ENCODE assay signal across 8 mouse cellular contexts in the genomic region with DNA sequence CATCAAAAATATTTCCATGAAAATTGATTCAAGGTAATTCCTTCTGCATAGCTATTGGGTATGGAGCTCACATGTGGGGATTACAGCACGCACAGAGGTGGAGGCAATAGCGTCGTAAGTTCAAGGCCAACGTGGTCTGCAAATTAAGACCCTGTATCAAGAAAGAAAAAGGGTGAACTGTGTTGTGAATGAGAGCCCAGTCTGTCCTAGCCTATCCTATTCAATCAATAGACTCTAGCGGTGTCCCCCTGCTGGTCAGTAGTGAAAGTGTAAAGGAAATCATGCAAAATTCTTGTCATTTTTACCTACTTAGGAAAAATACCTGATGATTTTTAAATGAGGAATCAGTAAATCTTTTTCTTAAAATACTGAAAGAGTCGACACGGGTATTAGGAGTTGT. TPM values are rescaled to one million over a fixed set of nuclear protein-coding genes. Genes with fewer than 3 reads are reported as not detected.
DNase-seq lines count a peak whose midpoint lies in the region; ATAC-seq and TF ChIP-seq lines count a peak whose summit lies in the region.

No protein-coding gene starts in this region.

- peak; percentile 13; the same call in 1 of the 2 replicates for TF ChIP-seq CTCF in G1E (IDR thresholded peaks at IDR 0.05; ENCODE audit: low read depth, low read length)

- DNase-seq in left cerebral cortex, adult 18-20 months (ENCODE audit: low spot score in 2 of 2): peak; percentile 44
- no peak for DNase-seq in left cerebral cortex, adult 11 months (ENCODE audit: low spot score)
- DNase-seq in G1E (ENCODE audit: low spot score): peak; percentile 4
- DNase-seq in thymus, postnatal 14 days: peak; percentile 32
- no peak for DNase-seq in gastrocnemius, postnatal 14 days

- no peak overlapping the region for H3K4me2 ChIP-seq in hindbrain, embryonic 16.5 days (ENCODE audit: low read length)

- no peaks in the 10 kb centered on the region for H3K9me3 ChIP-seq in G1E (replicated peaks)
- H3K9me3 ChIP-seq in hindbrain, embryonic 16.5 days (ENCODE audit: control insufficient read depth, low read length): no peaks in the 10 kb centered on the region

- 33% methylated on average over 7 of the region's 7 CpGs for WGBS in hindbrain, embryonic 16.5 days

- H3K4me3 ChIP-seq in G1E (ENCODE audit: low read depth, low read length): no peak overlapping the region
- H3K4me3 ChIP-seq in hindbrain, embryonic 16.5 days (ENCODE audit: low read length): no peak overlapping the region

- no peaks in the 10 kb centered on the region for H3K4me1 ChIP-seq in G1E (ENCODE audit: insufficient read depth, low read depth, low read length)
- H3K4me1 ChIP-seq in hindbrain, embryonic 16.5 days (ENCODE audit: control insufficient read depth, insufficient read depth, low read depth, low read length): no peaks in the 10 kb centered on the region

- H3K36me3 ChIP-seq in G1E (replicated peaks): peaks cover 29% of the 10 kb centered on the region
- H3K36me3 ChIP-seq in hindbrain, embryonic 16.5 days (ENCODE audit: control insufficient read depth, insufficient read depth, low read length): peaks cover 2% of the 10 kb centered on the region; the same call in 1 of the 2 replicates

- H3K27ac ChIP-seq in hindbrain, embryonic 16.5 days (ENCODE audit: low read depth, low read length): no peak overlapping the region

- H3K27me3 ChIP-seq in G1E (ENCODE audit: insufficient read depth, low read length): no peaks in the 10 kb centered on the region; the same call in 1 of the 2 replicates
- no peaks in the 10 kb centered on the region for H3K27me3 ChIP-seq in hindbrain, embryonic 16.5 days (replicated peaks; ENCODE audit: control insufficient read depth, insufficient read depth, low read length)

- H3K9ac ChIP-seq in hindbrain, embryonic 16.5 days (ENCODE audit: low read depth, low read length): no peak overlapping the region

- ATAC-seq in G1E (ENCODE audit: extremely low read depth, insufficient number of reproducible peaks, low FRiP score, poor library complexity, severe bottlenecking): peak; percentile 43; the same call in 1 of the 2 replicates
- peak; percentile 67 for ATAC-seq in common myeloid progenitor, adult 5-6 weeks (replicated peaks; ENCODE audit: low read depth, poor library complexity, severe bottlenecking)
- peak; percentile 63; the same call in 1 of the 2 replicates for ATAC-seq in hindbrain, embryonic 16.5 days
- ATAC-seq in megakaryocyte progenitor cell, adult 5-6 weeks (replicated peaks; ENCODE audit: poor library complexity): peak; percentile 68

- intact Hi-C loops in gastrocnemius, postnatal 14 days (cut with DNase I; ENCODE audit: low total_unique reads): loop anchor here (5.0 kb wide), 2 partner anchors 40 to 80 kb away; a partner anchor contains a TSS

RNA-seq across cellular contexts. Expression of a gene that starts 17.3 kb away (rescaled TPM):
- 10 to 100 TPM; 17.8 to 23.6 TPM for total RNA-seq in left cerebral cortex, adult 18-20 months (2021)
- 127 and 162 TPM in 2 replicates for total RNA-seq in G1E (2014; fragmentation: Nextera tagmentation)
- 69.1 and 80.6 TPM in 2 replicates for total RNA-seq in G1E (2017)
- 5.8 and 6.2 TPM in 2 replicates for polyA plus RNA-seq in G1E (2012)
- total RNA-seq in common myeloid progenitor, adult 5-6 weeks (2017): 75.3 and 86.6 TPM in 2 replicates
- polyA plus RNA-seq in hindbrain, embryonic 16.5 days (2015; fragmentation: Nextera tagmentation; extraction: Ambion mirVana): 15.1 and 18.2 TPM in 2 replicates
- total RNA-seq in megakaryocyte progenitor cell, adult 5-6 weeks (2015): 63.9 and 78.2 TPM in 2 replicates
- 65.1 and 81.3 TPM in 2 replicates for total RNA-seq in megakaryocyte progenitor cell, adult 5-6 weeks (2017)
- 10 to 100 TPM; 25.5 to 26.7 TPM for total RNA-seq in gastrocnemius, postnatal 14 days (2021)

RNA-seq across cellular contexts. Expression of a gene that starts 18.0 kb away (rescaled TPM):
- total RNA-seq in left cerebral cortex, adult 18-20 months (2021): 100 to 1,000 TPM; 398 to 408 TPM
- total RNA-seq in G1E (2014; fragmentation: Nextera tagmentation) (150 and 196 TPM in 2 replicates), G1E (2017) (372 and 375 TPM in 2 replicates)
- polyA plus RNA-seq in G1E (2012): 53.3 and 61.8 TPM in 2 replicates
- 290 and 371 TPM in 2 replicates for total RNA-seq in common myeloid progenitor, adult 5-6 weeks (2017)
- polyA plus RNA-seq in hindbrain, embryonic 16.5 days (2015; fragmentation: Nextera tagmentation; extraction: Ambion mirVana): 739 and 807 TPM in 2 replicates
- 461 and 468 TPM in 2 replicates for total RNA-seq in megakaryocyte progenitor cell, adult 5-6 weeks (2015)
- 318 and 331 TPM in 2 replicates for total RNA-seq in megakaryocyte progenitor cell, adult 5-6 weeks (2017)
- total RNA-seq in gastrocnemius, postnatal 14 days (2021): 1,000 to 10,000 TPM; 1,010 to 1,148 TPM

RNA-seq across cellular contexts. Expression of a gene that starts 43.5 kb away (rescaled TPM):
- total RNA-seq in left cerebral cortex, adult 18-20 months (2021): 10 to 100 TPM; 23.0 to 24.1 TPM
- total RNA-seq in G1E (2014; fragmentation: Nextera tagmentation): not detected in 2 replicates
- total RNA-seq in G1E (2017): 0.06 and 0.38 TPM in 2 replicates
- not detected in 2 replicates for polyA plus RNA-seq in G1E (2012)
- total RNA-seq in common myeloid progenitor, adult 5-6 weeks (2017): 0.37 TPM in 1 of 2 replicates, not detected in the other
- polyA plus RNA-seq in hindbrain, embryonic 16.5 days (2015; fragmentation: Nextera tagmentation; extraction: Ambion mirVana): 22.2 and 25.7 TPM in 2 replicates
- 0.17 TPM in 1 of 2 replicates, not detected in the other for total RNA-seq in megakaryocyte progenitor cell, adult 5-6 weeks (2015)
- 0.88 TPM in 1 of 2 replicates, not detected in the other for total RNA-seq in megakaryocyte progenitor cell, adult 5-6 weeks (2017)
- 10 to 100 TPM; 19.4 to 24.7 TPM for total RNA-seq in gastrocnemius, postnatal 14 days (2021)

Comparison
In these comparisons a context has a peak if more than half of its experiments do, and no peak if none do; other contexts are left out.
1. DNase-seq: peak in left cerebral cortex, adult 18-20 months (2 of 2), G1E (single experiment) and thymus, postnatal 14 days (single experiment); none in left cerebral cortex, adult 11 months (single experiment) and gastrocnemius, postnatal 14 days (single experiment).
2. RNA of a gene that starts 43.5 kb away (total RNA-seq): 19.4 to 24.7 TPM in gastrocnemius, postnatal 14 days and 23.0 to 24.1 TPM in left cerebral cortex, adult 18-20 months; 0.06 to 0.38 TPM in G1E, 0.37 TPM in common myeloid progenitor, adult 5-6 weeks and 0.17 to 0.88 TPM in megakaryocyte progenitor cell, adult 5-6 weeks; every median in the first group is over 10 times any median in the second.
3. Peak in every context shown above with its lines, with median percentiles within 50 percentile points of each other: ATAC-seq.